In genomic region chr2:53013051-53013450, GRCm38 (mm10) we compare ENCODE assay signal across 27 mouse cellular contexts.
A peak's percentile ranks its signal among the peaks of the same experiment; 100 is the strongest.
DNase-seq lines count a peak whose midpoint lies in the region; ATAC-seq and TF ChIP-seq lines count a peak whose summit lies in the region.
"Had no signal": no experiment of that assay in that cellular context is flagged by ENCODE, and none has a peak within 500 bp of the region (broad histone marks: within the 10 kb centered on the region; RNA-seq: fewer than 3 reads in every experiment).

No protein-coding gene starts in this region.

- no peak overlapping the region for H3K27ac ChIP-seq in kidney, adult 2 months (ENCODE audit: insufficient read depth, low read depth, low read length)
- H3K27ac ChIP-seq in kidney, embryonic 14.5 days (ENCODE audit: low read depth, low read length): no peak overlapping the region
- H3K27ac ChIP-seq: gastrocnemius, adult 2 months; heart, embryonic 10.5 days; heart, embryonic 13.5 days; hindbrain, embryonic 14.5 days; hindbrain, postnatal 0 days had no signal

- H3K4me1 ChIP-seq in kidney, adult 2 months (ENCODE audit: control insufficient read depth, insufficient read depth, low read length): peaks cover 3% of the 10 kb centered on the region; the same call in 1 of the 2 replicates
- H3K4me1 ChIP-seq in kidney, embryonic 14.5 days (ENCODE audit: control insufficient read depth, insufficient read depth, low read length): peaks cover 17% of the 10 kb centered on the region

- H3K36me3 ChIP-seq in kidney, adult 2 months (ENCODE audit: control insufficient read depth, insufficient read depth, low read length): no peaks in the 10 kb centered on the region
- peaks cover 2% of the 10 kb centered on the region; the same call in 1 of the 2 replicates for H3K36me3 ChIP-seq in kidney, embryonic 14.5 days (ENCODE audit: control insufficient read depth, insufficient read depth, low read length)
- H3K36me3 ChIP-seq: G1E; heart, embryonic 10.5 days; heart, embryonic 13.5 days had no signal

- 34% methylated on average over 2 of the region's 2 CpGs for WGBS in kidney, adult 2 months
- 37% methylated on average over 2 of the region's 2 CpGs for WGBS in kidney, embryonic 14.5 days

- peak; percentile 70 for DNase-seq in kidney, adult 2 months
- DNase-seq in kidney, postnatal 14 days: peak; percentile 33
- no peak for DNase-seq in kidney, postnatal 10 days
- peak; percentile 20 for DNase-seq in lung, postnatal 36 days
- no peak for DNase-seq in lung, postnatal 4 days
- DNase-seq in heart, adult 8-10 months (ENCODE audit: low spot score): no peak
- no peak for DNase-seq in gastrocnemius, postnatal 25 days
- DNase-seq: adrenal gland, adult 8-10 months; adrenal gland, postnatal 25 days; B cell, adult 2 months; cerebellum, adult 18-20 months; cerebellum, adult 9-10 months; cerebellum, postnatal 14 days; forebrain, postnatal 0 days; gastrocnemius, adult 2 months; gastrocnemius, postnatal 14 days; heart, adult 18-20 months; heart, postnatal 14 days; heart, postnatal 4 days had no signal

- H3K27me3 ChIP-seq in kidney, adult 2 months (replicated peaks; ENCODE audit: control insufficient read depth, insufficient read depth, low read length): no peaks in the 10 kb centered on the region
- no peaks in the 10 kb centered on the region for H3K27me3 ChIP-seq in kidney, embryonic 14.5 days (ENCODE audit: control insufficient read depth, insufficient read depth, low read length)
- H3K27me3 ChIP-seq: CH12.LX; heart, embryonic 13.5 days had no signal

- TF ChIP-seq CTCF in kidney, adult 2 months (conservative IDR thresholded peaks at IDR 0.05; ENCODE audit: insufficient read depth, insufficient read length, low read depth, low read length): no peak

- no peak overlapping the region for H3K4me2 ChIP-seq in kidney, embryonic 14.5 days (replicated peaks; ENCODE audit: low read depth, low read length)
- H3K4me2 ChIP-seq: heart, embryonic 13.5 days; hindbrain, embryonic 14.5 days had no signal

- ATAC-seq in kidney, embryonic 14.5 days (ENCODE audit: low FRiP score, low TSS enrichment): no peak
- ATAC-seq: forebrain, embryonic 14.5 days; forebrain, postnatal 0 days; hindbrain, postnatal 0 days had no signal

- no peaks in the 10 kb centered on the region for H3K9me3 ChIP-seq in kidney, embryonic 14.5 days (ENCODE audit: control insufficient read depth, low read length)
- H3K9me3 ChIP-seq: G1E; heart, embryonic 10.5 days; heart, embryonic 13.5 days had no signal

- H3K9ac ChIP-seq in kidney, embryonic 14.5 days (ENCODE audit: low read depth, low read length): no peak overlapping the region
- H3K9ac ChIP-seq: forebrain, postnatal 0 days; heart, embryonic 13.5 days; hindbrain, embryonic 14.5 days had no signal

- no peak overlapping the region for H3K4me3 ChIP-seq in kidney, adult 2 months (ENCODE audit: insufficient read depth, low read depth, low read length)
- no peak overlapping the region for H3K4me3 ChIP-seq in kidney, embryonic 14.5 days (ENCODE audit: low read length)
- H3K4me3 ChIP-seq: gastrocnemius, adult 2 months; heart, embryonic 10.5 days; heart, embryonic 13.5 days had no signal

- TF ChIP-seq POLR2A in kidney, adult 2 months (IDR thresholded peaks at IDR 0.05; ENCODE audit: low read depth, low read length): no peak

Comparison
In these comparisons a context has a peak if more than half of its experiments do, and no peak if none do; other contexts are left out.
1. DNase-seq: peak in kidney, adult 2 months (single experiment), kidney, postnatal 14 days (single experiment) and lung, postnatal 36 days (single experiment); none in kidney, postnatal 10 days (single experiment), lung, postnatal 4 days (0 of 2), heart, adult 8-10 months (single experiment) and gastrocnemius, postnatal 25 days (single experiment).